In the genomic region with DNA sequence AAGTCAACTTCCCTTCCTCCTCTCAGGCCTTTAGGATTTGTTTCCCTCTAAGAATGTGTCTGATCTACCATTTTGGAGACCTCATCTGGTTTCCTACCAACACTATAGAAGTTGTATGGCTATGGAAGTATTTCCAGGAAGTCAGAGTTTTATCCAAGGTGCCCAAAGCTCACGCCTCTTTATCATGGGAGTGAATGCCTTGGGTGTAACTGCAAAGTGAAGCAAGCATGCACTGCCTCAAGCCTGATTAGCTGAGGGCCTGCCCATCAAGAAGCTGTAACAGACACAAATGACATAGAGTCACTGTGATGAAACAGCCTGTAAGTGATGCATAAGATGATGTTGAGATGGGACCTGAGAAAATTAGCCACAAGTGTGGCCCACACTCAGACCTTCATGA, we compare ENCODE assay signal across 21 mouse cellular contexts.
DNase-seq lines count a peak whose midpoint lies in the region; ATAC-seq and TF ChIP-seq lines count a peak whose summit lies in the region.
"Had no signal": no experiment of that assay in that cellular context is flagged by ENCODE, and none has a peak within 500 bp of the region (broad histone marks: within the 10 kb centered on the region; RNA-seq: fewer than 3 reads in every experiment).

No protein-coding gene starts in this region.

- no peak overlapping the region for H3K27ac ChIP-seq in liver, embryonic 12.5 days
- no peak overlapping the region for H3K27ac ChIP-seq in liver, embryonic 14.5 days
- H3K27ac ChIP-seq in liver, embryonic 11.5 days (ENCODE audit: low read depth, low read length), result no peak overlapping the region
- H3K27ac ChIP-seq: embryonic facial prominence, embryonic 13.5 days; embryonic facial prominence, embryonic 15.5 days; forebrain, embryonic 10.5 days; forebrain, embryonic 12.5 days had no signal

- no peaks in the 10 kb centered on the region for H3K36me3 ChIP-seq in liver, embryonic 12.5 days
- H3K36me3 ChIP-seq in liver, embryonic 14.5 days (replicated peaks; ENCODE audit: control insufficient read depth, insufficient read depth, low read depth), result no peaks in the 10 kb centered on the region
- H3K36me3 ChIP-seq in liver, embryonic 11.5 days (ENCODE audit: control insufficient read depth, insufficient read depth, low read length), result no peaks in the 10 kb centered on the region
- H3K36me3 ChIP-seq: embryonic facial prominence, embryonic 13.5 days; embryonic facial prominence, embryonic 15.5 days; forebrain, embryonic 10.5 days; forebrain, embryonic 12.5 days had no signal

- H3K27me3 ChIP-seq in liver, embryonic 12.5 days (replicated peaks), result no peaks in the 10 kb centered on the region
- no peaks in the 10 kb centered on the region for H3K27me3 ChIP-seq in liver, embryonic 14.5 days (ENCODE audit: control insufficient read depth, insufficient read depth, low read length)
- no peaks in the 10 kb centered on the region for H3K27me3 ChIP-seq in liver, embryonic 11.5 days (replicated peaks; ENCODE audit: control insufficient read depth, insufficient read depth, low read length)
- H3K27me3 ChIP-seq: embryonic facial prominence, embryonic 13.5 days; embryonic facial prominence, embryonic 15.5 days; forebrain, embryonic 12.5 days had no signal

- no peak overlapping the region for H3K9ac ChIP-seq in liver, embryonic 12.5 days
- no peak overlapping the region for H3K9ac ChIP-seq in liver, embryonic 14.5 days (replicated peaks)
- H3K9ac ChIP-seq in liver, embryonic 11.5 days (ENCODE audit: low read depth, low read length), result no peak overlapping the region
- H3K9ac ChIP-seq: embryonic facial prominence, embryonic 13.5 days; embryonic facial prominence, embryonic 15.5 days; forebrain, embryonic 12.5 days had no signal

- H3K9me3 ChIP-seq in liver, embryonic 12.5 days (replicated peaks), result no peaks in the 10 kb centered on the region
- no peaks in the 10 kb centered on the region for H3K9me3 ChIP-seq in liver, embryonic 14.5 days (ENCODE audit: control insufficient read depth, low read length)
- H3K9me3 ChIP-seq in liver, embryonic 11.5 days (ENCODE audit: control insufficient read depth, low read length), result no peaks in the 10 kb centered on the region
- H3K9me3 ChIP-seq: embryonic facial prominence, embryonic 13.5 days; embryonic facial prominence, embryonic 15.5 days; forebrain, embryonic 10.5 days; forebrain, embryonic 12.5 days had no signal

- 47% methylated on average over 1 of the region's 1 CpGs for WGBS in liver, embryonic 12.5 days (ENCODE audit: insufficient replicate concordance)
- 42% methylated on average over 1 of the region's 1 CpGs for WGBS in liver, embryonic 14.5 days (ENCODE audit: insufficient replicate concordance)
- 61% methylated on average over 1 of the region's 1 CpGs for WGBS in liver, embryonic 11.5 days

- no peak overlapping the region for H3K4me2 ChIP-seq in liver, embryonic 12.5 days
- H3K4me2 ChIP-seq in liver, embryonic 14.5 days (ENCODE audit: low read depth), result no peak overlapping the region
- no peak overlapping the region for H3K4me2 ChIP-seq in liver, embryonic 11.5 days
- H3K4me2 ChIP-seq: embryonic facial prominence, embryonic 13.5 days; embryonic facial prominence, embryonic 15.5 days; forebrain, embryonic 12.5 days had no signal

- peak; percentile 51; the same call in 1 of the 2 replicates for ATAC-seq in liver, embryonic 12.5 days
- peak; percentile 23; the same call in 1 of the 2 replicates for ATAC-seq in liver, embryonic 14.5 days (ENCODE audit: insufficient read depth)
- ATAC-seq in liver, embryonic 11.5 days (replicated peaks; ENCODE audit: low FRiP score), result no peak
- ATAC-seq: forebrain, embryonic 14.5 days; forebrain, embryonic 16.5 days had no signal

- no peak overlapping the region for H3K4me3 ChIP-seq in liver, embryonic 12.5 days
- H3K4me3 ChIP-seq in liver, embryonic 14.5 days (ENCODE audit: insufficient read depth in 1 of 2, low read depth in 2 of 2, low read length in 2 of 2), result no peak overlapping the region
- no peak overlapping the region for H3K4me3 ChIP-seq in liver, embryonic 11.5 days (ENCODE audit: low read depth, low read length)
- H3K4me3 ChIP-seq: embryonic facial prominence, embryonic 13.5 days; embryonic facial prominence, embryonic 15.5 days; erythroblast, embryonic 14.5 days; forebrain, embryonic 10.5 days; forebrain, embryonic 12.5 days had no signal

- no peak for TF ChIP-seq CTCF in liver, embryonic 14.5 days (IDR thresholded peaks at IDR 0.05; ENCODE audit: low read depth)

- no peak for DNase-seq in liver
- DNase-seq in liver, embryonic 14.5 days (ENCODE audit: low read depth in 3 of 3, low spot score in 3 of 3), result no peak
- no peak for DNase-seq in liver, embryonic 11.5 days (ENCODE audit: low spot score)
- DNase-seq: adrenal gland, adult 2 months; adrenal gland, postnatal 10 days; adrenal gland, postnatal 25 days; cerebellum, adult 11 months; cerebellum, adult 18-20 months; cerebellum, adult 8-10 months; cerebellum, adult 9-11 months; cerebellum, postnatal 14 days; cerebellum, postnatal 36 days; embryo, embryonic 11 days had no signal

- no peak for TF ChIP-seq EP300 in liver, embryonic 14.5 days (IDR thresholded peaks at IDR 0.05; ENCODE audit: low read depth)

- no peaks in the 10 kb centered on the region for H3K4me1 ChIP-seq in liver, embryonic 12.5 days
- H3K4me1 ChIP-seq in liver, embryonic 14.5 days (replicated peaks; ENCODE audit: control insufficient read depth in 2 of 2, insufficient read depth in 2 of 2, low read length in 1 of 2), result no peaks in the 10 kb centered on the region
- H3K4me1 ChIP-seq in liver, embryonic 11.5 days (replicated peaks; ENCODE audit: control insufficient read depth, insufficient read depth, low read length), result no peaks in the 10 kb centered on the region
- H3K4me1 ChIP-seq: embryonic facial prominence, embryonic 13.5 days; embryonic facial prominence, embryonic 15.5 days; forebrain, embryonic 10.5 days; forebrain, embryonic 12.5 days had no signal
